Mouse (Mus musculus) megakaryocyte progenitor cell, adult 5-6 weeks (primary cell): ENCODE data around the gene 4933421I07Rik. TPM values are rescaled to one million over a fixed set of nuclear protein-coding genes. Genes with fewer than 3 reads are reported as not detected.

Source experiments
- ATAC-seq: replicated peaks from 2 replicates; pipeline ENCODE4 v1.8.0; 2016; ENCODE audit warnings: mild to moderate bottlenecking, moderate TSS enrichment, inconsistent platforms; ENCODE audit not compliant: poor library complexity
- total RNA-seq, 2 experiments: library from RNA; stranded (forward) in 1 of 2; stranded (reverse) in 1 of 2; fragments of 157-497, 149-512 nt in 1 of 2; fragments of 200-1000 nt in 1 of 2; gene quantifications; 2 replicates each; pipeline versions ENCODE4 v1.2.3 to v1.2.4; 2015 to 2017

Gene 4933421I07Rik
- total RNA-seq (2015) (not detected in 2 replicates), total RNA-seq (2017) (not detected in 2 replicates)

GRCm38 (mm10) chr7:42447850-42448249, at the start of gene 4933421I07Rik:
4933421I07Rik (minus strand) TSS chr7:42448120.
- ATAC-seq: no peak

DNA sequence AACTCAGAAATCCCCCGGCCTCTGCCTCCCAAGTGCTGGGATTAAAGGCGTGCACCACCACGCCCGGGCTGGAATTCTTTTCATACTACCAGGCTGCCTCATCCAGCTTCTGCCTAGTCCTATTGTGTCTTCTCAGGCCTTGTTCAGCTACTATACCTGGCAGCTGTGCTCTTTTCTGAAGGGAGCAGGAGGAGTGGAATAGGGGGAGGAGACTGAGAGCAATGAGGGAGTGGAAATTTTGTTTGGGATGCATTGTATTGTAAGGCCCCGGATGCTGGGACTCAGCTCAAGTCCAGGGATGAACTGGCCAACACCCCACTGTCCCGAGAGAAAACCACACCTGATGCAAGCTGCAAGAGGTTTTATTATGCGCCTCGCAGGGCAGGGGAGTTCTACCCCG, 49.4 kb upstream of the 4933421I07Rik start:
- no peak for ATAC-seq

GRCm38 (mm10) chr7:42496202-42496601, 48.3 kb upstream of the 4933421I07Rik start:
- ATAC-seq: peak; percentile 72

- ATAC-seq: peak; percentile 79
These were observed 42.9 kb upstream of the 4933421I07Rik start for GRCm38 (mm10) chr7:42490859-42491258.

GRCm38 (mm10) chr7:42490358-42490757, 42.4 kb upstream of the 4933421I07Rik start:
- ATAC-seq: peak; percentile 68

- no peak for ATAC-seq
These were observed 6.7 kb upstream of the 4933421I07Rik start for GRCm38 (mm10) chr7:42454640-42455039.

GRCm38 (mm10) chr7:42450618-42451017, 2.7 kb upstream of the 4933421I07Rik start:
- peak; percentile 85 for ATAC-seq

DNA sequence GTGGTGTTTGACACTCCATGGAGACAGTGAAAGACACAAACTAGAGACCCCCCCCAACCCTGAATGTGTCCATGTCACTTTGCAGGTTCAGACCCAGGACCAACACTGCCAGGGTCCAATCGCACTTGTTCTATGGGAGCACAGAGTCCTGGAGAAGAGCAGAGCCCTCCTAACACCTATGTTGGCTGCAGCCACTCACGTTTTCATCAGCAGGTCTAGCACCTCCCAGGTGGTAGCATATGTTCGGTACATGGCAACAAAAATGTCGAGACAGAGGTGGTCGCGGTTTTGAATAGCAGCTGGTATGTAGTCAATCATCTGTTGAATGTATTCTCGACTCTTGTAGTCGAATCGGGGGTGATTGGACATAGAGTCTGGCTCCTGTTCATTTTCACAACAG, 568 bp downstream of the 4933421I07Rik start:
- no peak for ATAC-seq

Other genes starting within 250 kb of the 4933421I07Rik start
- gene Vmn2r61, start 188.1 kb downstream of the 4933421I07Rik start, total RNA-seq (2015): not detected in 2 replicates
- gene Vmn2r61, start 188.1 kb downstream of the 4933421I07Rik start, total RNA-seq (2017): not detected in 2 replicates
- 52.1 and 53.6 TPM in 2 replicates for gene Zfp141, start 57.6 kb upstream of the 4933421I07Rik start, total RNA-seq (2015)
- 45.2 and 55.9 TPM in 2 replicates for gene Zfp141, start 57.6 kb upstream of the 4933421I07Rik start, total RNA-seq (2017)
- not detected in 2 replicates for gene Gm21028, start 130.5 kb upstream of the 4933421I07Rik start, total RNA-seq (2015)
- gene Gm21028, start 130.5 kb upstream of the 4933421I07Rik start, total RNA-seq (2017): not detected in 2 replicates
- 0.42 and 0.91 TPM in 2 replicates for gene Zfp977, start 144.4 kb upstream of the 4933421I07Rik start, total RNA-seq (2015)
- gene Zfp977, start 144.4 kb upstream of the 4933421I07Rik start, total RNA-seq (2017): 0.04 and 0.44 TPM in 2 replicates
- 6.4 and 10.7 TPM in 2 replicates for gene Zfp976, start 194.5 kb upstream of the 4933421I07Rik start, total RNA-seq (2015)
- 3.5 and 5.1 TPM in 2 replicates for gene Zfp976, start 194.5 kb upstream of the 4933421I07Rik start, total RNA-seq (2017)
- 6.2 and 7.1 TPM in 2 replicates for gene Zfp975, start 244.6 kb upstream of the 4933421I07Rik start, total RNA-seq (2015)
- gene Zfp975, start 244.6 kb upstream of the 4933421I07Rik start, total RNA-seq (2017): 4.9 and 8.3 TPM in 2 replicates